7 mouse cellular contexts compared by ENCODE assay signal in the genomic region with DNA sequence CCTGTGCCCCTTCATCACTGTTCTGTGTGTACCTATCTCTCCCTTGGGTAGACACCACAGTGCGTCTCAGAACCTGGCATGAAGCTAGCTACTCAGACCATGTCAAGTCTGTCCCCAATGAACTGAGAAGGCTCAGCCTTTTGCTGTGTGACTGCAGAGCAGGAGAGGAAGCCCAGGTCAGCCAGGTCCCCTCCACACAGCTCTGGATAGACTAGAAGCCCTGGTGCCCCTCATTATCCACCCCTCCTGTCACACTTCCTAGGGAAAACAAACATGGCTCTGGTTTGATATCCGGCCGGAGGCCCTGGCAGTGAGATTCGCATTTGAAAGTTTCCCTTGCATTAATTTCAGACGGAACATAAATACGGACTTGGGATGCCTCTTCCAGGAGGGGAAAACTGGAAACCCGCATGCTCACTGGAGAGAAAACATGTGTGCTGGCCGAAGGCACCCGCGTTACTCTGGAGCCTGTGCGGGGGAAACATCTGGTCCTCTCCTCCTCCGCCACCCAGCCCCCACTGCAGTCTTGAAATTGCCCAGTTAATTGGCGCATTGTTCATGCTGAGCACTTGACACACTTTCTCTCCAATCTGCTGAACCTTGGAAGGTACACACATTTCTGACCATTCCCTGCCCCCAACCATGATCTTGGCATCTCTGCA.
DNase-seq lines count a peak whose midpoint lies in the region; ATAC-seq lines count a peak whose summit lies in the region.

No protein-coding gene starts in this region.

- 0 out of 2 replicates have a peak, but pooled peaks have one; percentile 39 for ATAC-seq in heart, embryonic 11.5 days (replicated peaks; ENCODE audit: insufficient number of reproducible peaks, low FRiP score, low TSS enrichment)
- peak; percentile 50 for ATAC-seq in lung, embryonic 16.5 days (ENCODE audit: low read depth)
- no peak for ATAC-seq in embryonic facial prominence, embryonic 15.5 days (ENCODE audit: insufficient number of reproducible peaks, low FRiP score, low TSS enrichment, low read depth)
- ATAC-seq in neural tube, embryonic 13.5 days (ENCODE audit: low read depth) = peak; percentile 32; the same call in 1 of the 2 replicates

- no peak overlapping the region for H3K4me2 ChIP-seq in heart, embryonic 11.5 days
- 0 out of 2 replicates have a peak overlapping the region, but pooled peaks have one; percentile 6 for H3K4me2 ChIP-seq in lung, embryonic 16.5 days (ENCODE audit: low read depth, low read length)
- H3K4me2 ChIP-seq in embryonic facial prominence, embryonic 15.5 days (replicated peaks) = no peak overlapping the region
- no peak overlapping the region for H3K4me2 ChIP-seq in neural tube, embryonic 13.5 days

- H3K36me3 ChIP-seq in heart, embryonic 11.5 days (ENCODE audit: control insufficient read depth, insufficient read depth, low read length) = no peaks in the 10 kb centered on the region
- H3K36me3 ChIP-seq in lung, embryonic 16.5 days (ENCODE audit: control insufficient read depth, insufficient read depth, low read length) = no peaks in the 10 kb centered on the region
- no peaks in the 10 kb centered on the region for H3K36me3 ChIP-seq in embryonic facial prominence, embryonic 15.5 days
- no peaks in the 10 kb centered on the region for H3K36me3 ChIP-seq in neural tube, embryonic 13.5 days

- H3K27ac ChIP-seq in heart, embryonic 11.5 days (ENCODE audit: low read depth, low read length) = peak overlapping the region; percentile 51; the same call in 1 of the 2 replicates
- H3K27ac ChIP-seq in lung, embryonic 16.5 days (ENCODE audit: low read length) = peak overlapping the region; percentile 15; the same call in 1 of the 2 replicates
- peak overlapping the region; percentile 39 for H3K27ac ChIP-seq in embryonic facial prominence, embryonic 15.5 days (replicated peaks)
- no peak overlapping the region for H3K27ac ChIP-seq in neural tube, embryonic 13.5 days (replicated peaks)

- H3K4me1 ChIP-seq in heart, embryonic 11.5 days (ENCODE audit: control insufficient read depth, insufficient read depth, low read length) = peaks cover 3% of the 10 kb centered on the region; the same call in 1 of the 2 replicates
- peaks cover 13% of the 10 kb centered on the region for H3K4me1 ChIP-seq in lung, embryonic 16.5 days (replicated peaks; ENCODE audit: control insufficient read depth, insufficient read depth, low read length)
- peaks cover 21% of the 10 kb centered on the region for H3K4me1 ChIP-seq in embryonic facial prominence, embryonic 15.5 days
- peaks cover 7% of the 10 kb centered on the region; the same call in 1 of the 2 replicates for H3K4me1 ChIP-seq in neural tube, embryonic 13.5 days (replicated peaks)

- no peak overlapping the region for H3K9ac ChIP-seq in heart, embryonic 11.5 days (ENCODE audit: low read depth, low read length)
- H3K9ac ChIP-seq in lung, embryonic 16.5 days (ENCODE audit: low read length) = no peak overlapping the region
- H3K9ac ChIP-seq in embryonic facial prominence, embryonic 15.5 days = no peak overlapping the region
- no peak overlapping the region for H3K9ac ChIP-seq in neural tube, embryonic 13.5 days

- WGBS in heart, embryonic 11.5 days (ENCODE audit: insufficient replicate concordance) = 54% methylated on average over 13 of the region's 13 CpGs
- WGBS in lung, embryonic 16.5 days = 16% methylated on average over 13 of the region's 13 CpGs
- 24% methylated on average over 13 of the region's 13 CpGs for WGBS in embryonic facial prominence, embryonic 15.5 days
- WGBS in neural tube, embryonic 13.5 days = 64% methylated on average over 13 of the region's 13 CpGs

- H3K27me3 ChIP-seq in heart, embryonic 11.5 days (ENCODE audit: control insufficient read depth, insufficient read depth, low read length) = peaks cover 52% of the 10 kb centered on the region
- H3K27me3 ChIP-seq in lung, embryonic 16.5 days (ENCODE audit: control insufficient read depth, insufficient read depth, low read depth, low read length) = no peaks in the 10 kb centered on the region
- H3K27me3 ChIP-seq in embryonic facial prominence, embryonic 15.5 days = no peaks in the 10 kb centered on the region
- no peaks in the 10 kb centered on the region for H3K27me3 ChIP-seq in neural tube, embryonic 13.5 days

- H3K9me3 ChIP-seq in heart, embryonic 11.5 days (replicated peaks; ENCODE audit: control insufficient read depth, low read length) = no peaks in the 10 kb centered on the region
- H3K9me3 ChIP-seq in lung, embryonic 16.5 days (ENCODE audit: control insufficient read depth, low read length) = no peaks in the 10 kb centered on the region
- H3K9me3 ChIP-seq in embryonic facial prominence, embryonic 15.5 days (replicated peaks) = no peaks in the 10 kb centered on the region
- H3K9me3 ChIP-seq in neural tube, embryonic 13.5 days = no peaks in the 10 kb centered on the region

- H3K4me3 ChIP-seq in heart, embryonic 11.5 days (ENCODE audit: low read depth, low read length) = no peak overlapping the region
- no peak overlapping the region for H3K4me3 ChIP-seq in lung, embryonic 16.5 days (ENCODE audit: low read length)
- H3K4me3 ChIP-seq in embryonic facial prominence, embryonic 15.5 days (replicated peaks) = no peak overlapping the region
- H3K4me3 ChIP-seq in neural tube, embryonic 13.5 days = no peak overlapping the region

- no peak for DNase-seq in heart, adult 9 months (ENCODE audit: low spot score in 2 of 2)
- DNase-seq in lung, postnatal 25 days (ENCODE audit: low spot score) = no peak
- DNase-seq in adrenal gland, adult 8-10 months = no peak
